Mouse (Mus musculus) intestine, embryonic 14.5 days (tissue): ENCODE measurements around the gene Trio. TPM values are rescaled to one million over a fixed set of nuclear protein-coding genes. Genes with fewer than 3 reads are reported as not detected.

Source experiments
- ATAC-seq: fragments of 200-750 bp; cut with Nextera tagmentation; replicated peaks from 2 replicates; pipeline ENCODE4 v1.8.0; 2017; ENCODE audit warnings: low read depth, moderate number of reproducible peaks, moderate TSS enrichment, moderate library complexity; ENCODE audit not compliant: low FRiP score, low TSS enrichment
- DNase-seq: peaks from one replicate; pipeline ENCODE4 v3.0.0-alpha.2; 2018; ENCODE audit warnings: low spot score
- H3K27ac ChIP-seq: fragments of 300-500 bp; sonication (generic); 2 replicates; pipeline ENCODE4 v1.5.1; 2014; ENCODE audit warnings: low read depth, mild to moderate bottlenecking, control low read depth
- H3K27me3 ChIP-seq: fragments of 300-500 bp; sonication (generic); replicated peaks from 2 replicates; pipeline ENCODE4 v1.6.1; 2014; ENCODE audit warnings: low read length, control low read depth; ENCODE audit not compliant: control insufficient read depth, insufficient read depth
- H3K36me3 ChIP-seq: fragments of 300-500 bp; sonication (generic); 2 replicates; pipeline ENCODE4 v1.6.1; 2014; ENCODE audit warnings: low read length, control low read depth; ENCODE audit not compliant: control insufficient read depth, insufficient read depth
- H3K4me1 ChIP-seq: fragments of 300-500 bp; sonication (generic); replicated peaks from 2 replicates; pipeline ENCODE4 v1.6.1; 2014; ENCODE audit warnings: low read length, control low read depth, mixed read lengths; ENCODE audit not compliant: control insufficient read depth, insufficient read depth
- H3K4me2 ChIP-seq: fragments of 300-500 bp; sonication (generic); 2 replicates; pipeline ENCODE4 v1.6.1; 2014; ENCODE audit warnings: low read length
- H3K4me3 ChIP-seq: fragments of 300-500 bp; sonication (generic); 2 replicates; pipeline ENCODE4 v1.5.1; 2014; ENCODE audit warnings: low read depth, low read length, control low read depth, mixed read lengths
- H3K9ac ChIP-seq: fragments of 300-500 bp; sonication (generic); 2 replicates; pipeline ENCODE4 v1.6.1; 2014; ENCODE audit warnings: mild to moderate bottlenecking, low read length
- H3K9me3 ChIP-seq: fragments of 300-500 bp; sonication (generic); 2 replicates; pipeline ENCODE4 v1.6.1; 2016; ENCODE audit warnings: low read length, control low read depth; ENCODE audit not compliant: control insufficient read depth
- WGBS: fragments of 180-500 bp; shearing (Covaris S2); extraction: QIAGEN DNeasy Blood & Tissue Kit; methylation state at CpG from one replicate; pipeline ENCODE4 v1.1.7; 2014; 5-methylcytosine and 5-hydroxymethylcytosine counted together
- polyA plus RNA-seq: library from polyadenylated mRNA; unstranded; fragments of >200 nt; fragmentation: Nextera tagmentation; extraction: Ambion mirVana; gene quantifications from 2 replicates; pipeline ENCODE4 v1.2.1, GENCODE M21; 2014

Trio gene
- polyA plus RNA-seq, 1 experiment from 2014 or later = 34.7 TPM

DNA sequence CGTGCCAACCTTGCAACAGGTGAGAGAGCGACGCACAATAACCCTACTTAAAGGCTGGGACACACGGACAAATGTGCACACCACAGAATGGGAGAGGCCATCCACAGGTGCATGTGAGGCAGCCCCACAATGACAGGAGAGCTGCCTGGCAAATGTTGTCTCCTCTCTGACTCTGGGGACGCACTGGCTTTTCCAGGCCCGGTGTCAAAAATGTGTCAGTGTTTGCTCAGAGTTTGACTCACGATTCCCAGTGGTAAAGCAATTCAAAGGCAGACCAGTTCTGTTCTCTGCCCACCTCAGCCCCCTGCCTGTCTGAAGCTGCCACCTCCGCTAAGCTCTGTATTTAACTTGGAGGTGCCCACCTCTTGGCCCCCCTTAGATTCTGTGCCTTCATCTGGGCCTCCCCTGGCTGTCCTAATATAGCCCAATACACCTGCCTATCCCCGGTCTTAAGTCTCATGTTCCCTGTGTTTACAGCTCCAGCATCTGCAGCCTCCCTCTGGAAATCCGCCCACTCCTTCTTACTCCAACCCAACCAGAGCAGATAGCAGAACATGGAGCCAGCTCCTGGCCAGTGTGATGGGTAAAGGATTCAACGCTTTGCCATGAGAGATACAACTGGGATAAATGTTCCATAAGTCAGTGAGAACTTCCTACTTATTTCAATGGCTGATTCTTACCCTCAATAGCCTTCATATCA is 83.3 kb downstream of the Trio start:
- H3K27ac ChIP-seq = no peak overlapping the region
- whole genome bisulfite sequencing = 73% methylated on average over 11 of the region's 11 CpGs
- H3K4me1 ChIP-seq = peaks cover 23% of the 10 kb centered on the region
- DNase-seq = no peak
- no peaks in the 10 kb centered on the region for H3K27me3 ChIP-seq
- no peak for ATAC-seq
- H3K4me2 ChIP-seq = no peak overlapping the region
- no peak overlapping the region for H3K9ac ChIP-seq
- no peaks in the 10 kb centered on the region for H3K36me3 ChIP-seq
- H3K9me3 ChIP-seq = no peaks in the 10 kb centered on the region
- no peak overlapping the region for H3K4me3 ChIP-seq

DNA sequence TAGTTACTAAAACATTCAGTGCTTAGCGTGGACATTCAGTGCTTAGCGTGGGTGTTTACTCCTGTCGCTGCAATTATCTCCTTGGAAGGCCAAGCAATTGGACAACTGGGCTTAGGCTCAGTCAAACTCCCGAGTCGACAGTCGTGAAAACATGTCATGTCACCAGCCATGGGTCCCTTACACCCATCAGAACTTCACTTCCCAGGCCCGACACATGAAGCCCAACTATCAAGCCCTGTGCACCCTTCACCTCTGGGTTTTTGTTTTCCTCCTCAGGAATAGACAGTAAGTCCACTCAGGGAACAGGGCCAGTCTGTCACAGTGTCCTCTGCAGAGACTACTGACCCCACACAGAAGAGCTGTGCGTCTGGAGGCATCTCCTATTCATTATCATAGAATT is 84.2 kb downstream of the Trio start:
- H3K27ac ChIP-seq = no peak overlapping the region
- no peak overlapping the region for H3K4me3 ChIP-seq
- no peak overlapping the region for H3K9ac ChIP-seq
- H3K36me3 ChIP-seq = no peaks in the 10 kb centered on the region
- 72% methylated on average over 8 of the region's 8 CpGs for WGBS
- H3K27me3 ChIP-seq = no peaks in the 10 kb centered on the region
- H3K4me2 ChIP-seq = no peak overlapping the region
- no peaks in the 10 kb centered on the region for H3K9me3 ChIP-seq
- ATAC-seq = no peak
- DNase-seq = no peak
- peaks cover 27% of the 10 kb centered on the region for H3K4me1 ChIP-seq

DNA sequence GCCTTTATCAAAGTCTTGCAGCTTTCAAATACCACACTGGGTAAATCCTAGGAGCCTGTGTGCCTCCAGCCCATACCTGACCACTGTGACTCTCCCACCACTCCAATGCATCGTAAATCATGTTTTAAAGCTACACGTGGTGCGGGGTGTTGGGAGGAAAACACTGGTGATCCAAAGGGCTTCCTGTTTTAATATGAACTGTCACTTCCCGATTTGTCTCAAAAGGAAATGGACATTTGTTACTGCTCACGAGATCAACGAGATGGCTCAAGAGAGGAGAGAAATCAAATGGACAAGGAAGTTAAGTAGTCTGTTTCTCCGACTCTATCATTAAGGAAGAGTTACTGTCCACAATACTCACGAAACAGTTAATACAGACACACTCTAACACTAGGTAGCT is 84.6 kb downstream of the Trio start:
- Histone ChIP-seq H3K4me1 (peaks cover 31% of the 10 kb centered on the region), H3K9ac (no peak overlapping the region), H3K9me3 (no peaks in the 10 kb centered on the region), H3K4me3 (no peak overlapping the region), H3K36me3 (no peaks in the 10 kb centered on the region), H3K27ac (no peak overlapping the region), H3K27me3 (no peaks in the 10 kb centered on the region), H3K4me2 (no peak overlapping the region)
- WGBS = 52% methylated on average over 8 of the region's 8 CpGs
- DNase-seq (no peak), ATAC-seq (no peak)

DNA sequence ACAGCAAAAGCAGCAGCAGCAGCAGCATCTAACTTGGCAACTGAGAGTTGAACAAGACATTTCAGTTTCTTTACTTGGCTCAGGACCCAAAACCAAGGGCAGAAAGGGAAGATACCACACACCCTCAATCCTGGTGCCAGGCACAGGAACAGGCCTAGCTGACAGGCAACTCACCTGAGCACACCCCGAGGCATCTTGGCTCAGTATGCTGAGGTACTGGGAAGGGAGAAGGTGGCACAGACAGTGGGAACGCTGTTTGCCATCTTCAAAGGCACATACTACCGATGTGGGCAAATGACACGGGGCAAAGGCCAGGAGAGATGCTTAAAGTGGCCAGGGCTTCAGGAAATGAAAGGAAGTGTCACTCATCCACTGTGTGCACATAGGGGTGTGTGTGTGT is 85.6 kb downstream of the Trio start:
- Histone ChIP-seq H3K36me3 (no peaks in the 10 kb centered on the region), H3K27ac (no peak overlapping the region), H3K4me1 (peaks cover 31% of the 10 kb centered on the region), H3K9ac (no peak overlapping the region), H3K4me3 (no peak overlapping the region), H3K4me2 (no peak overlapping the region), H3K27me3 (no peaks in the 10 kb centered on the region), H3K9me3 (no peaks in the 10 kb centered on the region)
- DNase-seq (no peak), ATAC-seq (no peak)
- WGBS = 86% methylated on average over 4 of the region's 4 CpGs

DNA sequence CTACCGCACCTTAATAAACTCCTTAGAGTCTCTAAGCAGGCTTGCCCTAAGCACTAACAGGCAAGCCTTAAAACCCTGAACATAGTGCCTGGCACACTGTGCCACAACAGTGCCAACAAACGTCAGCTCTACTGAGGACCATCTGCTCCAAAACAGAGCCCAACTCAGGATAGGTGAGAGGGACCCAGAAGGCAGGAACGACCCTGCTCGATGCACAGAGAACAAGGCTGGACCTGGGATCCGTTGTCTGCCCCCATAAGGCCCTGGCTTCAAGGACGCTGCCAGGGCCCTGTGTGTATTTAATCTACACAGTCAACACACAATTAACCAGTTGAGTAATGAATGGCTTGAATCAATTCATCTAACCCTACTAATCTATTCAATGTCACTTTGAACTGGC is 86.8 kb downstream of the Trio start:
- no peak overlapping the region for H3K27ac ChIP-seq
- H3K27me3 ChIP-seq = no peaks in the 10 kb centered on the region
- WGBS = 55% methylated on average over 6 of the region's 6 CpGs
- no peak for ATAC-seq
- DNase-seq = no peak
- no peak overlapping the region for H3K4me3 ChIP-seq
- no peak overlapping the region for H3K9ac ChIP-seq
- peaks cover 25% of the 10 kb centered on the region for H3K4me1 ChIP-seq
- no peaks in the 10 kb centered on the region for H3K9me3 ChIP-seq
- H3K4me2 ChIP-seq = no peak overlapping the region
- no peaks in the 10 kb centered on the region for H3K36me3 ChIP-seq

DNA sequence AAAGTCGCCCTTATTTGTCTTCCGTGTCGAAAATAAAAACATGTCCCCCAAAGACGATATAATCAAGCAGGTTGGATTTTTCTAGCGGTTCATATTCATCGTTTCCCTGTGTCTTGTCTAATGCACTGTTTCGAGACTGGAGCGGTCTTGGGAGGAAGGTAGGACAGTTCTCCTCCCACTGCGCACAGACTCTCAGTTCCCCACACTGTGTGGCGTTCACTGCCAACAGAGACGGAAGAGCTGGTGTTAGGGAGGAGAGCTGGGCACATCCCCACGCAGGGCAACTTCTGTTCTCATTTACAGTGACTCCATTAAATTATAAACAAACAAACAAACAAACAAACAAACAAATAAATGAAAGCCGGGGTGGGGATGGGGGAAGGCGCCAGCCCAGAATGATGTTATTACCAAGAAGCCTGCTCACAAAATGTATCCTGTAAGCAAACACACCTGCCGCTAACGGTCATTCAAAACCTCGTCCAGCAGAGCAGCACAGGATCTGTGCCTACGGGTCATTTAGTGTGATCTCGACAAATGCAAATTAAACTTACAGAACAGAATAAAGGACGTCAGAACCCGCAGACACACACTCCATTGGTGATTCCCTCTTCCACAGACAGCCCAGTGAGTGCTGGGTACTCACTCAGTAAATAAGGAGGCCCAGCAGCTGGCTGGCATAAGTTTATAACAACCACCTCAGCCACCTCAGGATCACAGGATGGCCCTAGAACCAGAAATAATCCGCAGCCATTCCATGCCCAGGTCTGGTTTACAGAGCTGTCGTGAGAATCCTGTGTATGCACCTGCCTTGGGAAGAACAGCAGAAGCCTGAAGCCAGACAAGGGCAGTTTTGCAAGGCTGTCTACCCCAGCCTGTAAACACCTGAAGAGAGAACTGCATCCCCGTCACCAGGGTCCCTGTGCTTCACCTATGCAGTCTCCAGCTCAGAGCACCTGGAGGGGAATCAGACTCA is 87.5 kb downstream of the Trio start:
- Histone ChIP-seq H3K9ac (peak overlapping the region; percentile 47), H3K36me3 (no peaks in the 10 kb centered on the region), H3K27me3 (no peaks in the 10 kb centered on the region), H3K4me1 (peaks cover 20% of the 10 kb centered on the region), H3K4me2 (peak overlapping the region; percentile 61), H3K9me3 (no peaks in the 10 kb centered on the region), H3K27ac (peak overlapping the region; percentile 77), H3K4me3 (peak overlapping the region; percentile 31)
- ATAC-seq (peak; percentile 84), DNase-seq (peak; percentile 72)
- 27% methylated on average over 24 of the region's 24 CpGs for WGBS

DNA sequence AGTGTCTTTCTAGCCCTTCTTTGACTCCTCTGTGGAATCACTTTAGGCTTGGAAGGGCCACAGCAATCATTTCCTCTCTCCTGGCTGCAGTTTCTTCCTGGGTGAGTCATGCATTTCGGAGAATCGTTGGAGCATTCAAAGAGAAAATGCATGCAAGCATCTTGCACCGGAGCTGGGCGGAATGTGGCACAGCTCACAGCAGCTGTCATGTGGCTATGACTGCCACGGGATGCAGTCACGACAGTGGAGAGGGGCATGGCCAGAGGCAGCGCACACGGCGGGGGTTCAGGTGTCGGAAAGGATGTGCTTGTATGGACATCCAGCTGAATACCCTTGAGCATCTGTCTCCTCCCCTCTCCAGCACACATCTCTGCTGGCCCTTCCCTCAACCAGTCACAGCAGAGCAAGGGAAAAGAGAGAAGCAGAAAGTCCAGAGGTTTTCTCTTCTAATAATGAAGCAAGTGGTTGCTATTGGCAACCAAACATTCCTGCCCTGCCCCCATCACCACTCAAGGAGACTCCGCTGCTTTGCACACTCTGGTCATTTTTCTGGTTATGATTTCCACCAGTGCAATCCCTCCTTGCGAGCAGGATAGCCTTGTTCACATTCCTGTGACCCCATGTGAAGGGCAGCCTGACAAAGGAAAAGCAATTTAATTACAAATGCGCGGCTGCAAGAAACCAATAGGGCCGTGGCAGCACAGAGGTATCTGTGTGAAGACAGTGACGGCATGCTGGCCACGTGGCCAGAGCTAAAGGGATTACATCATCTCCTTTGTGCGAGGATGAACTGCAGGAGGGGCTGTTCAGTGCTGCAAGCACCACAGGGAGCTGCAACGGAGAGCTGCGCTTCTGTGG is 88.4 kb downstream of the Trio start:
- Histone ChIP-seq H3K4me1 (peaks cover 20% of the 10 kb centered on the region), H3K9ac (peak overlapping the region; percentile 47), H3K4me2 (peak overlapping the region; percentile 61), H3K36me3 (no peaks in the 10 kb centered on the region), H3K27ac (peak overlapping the region; percentile 77), H3K4me3 (peak overlapping the region; percentile 31), H3K9me3 (no peaks in the 10 kb centered on the region), H3K27me3 (no peaks in the 10 kb centered on the region)
- WGBS = 17% methylated on average over 20 of the region's 20 CpGs
- peak; percentile 84 for DNase-seq
- peak; percentile 92 for ATAC-seq
